Mouse (Mus musculus) midbrain, embryonic 14.5 days (tissue): ENCODE results near the gene Ccdc34. TPM values are rescaled to one million over a fixed set of nuclear protein-coding genes. Genes with fewer than 3 reads are reported as not detected.

Experiments used
- ATAC-seq: fragments of 200-750 bp; cut with Nextera tagmentation; 2 replicates; pipeline ENCODE4 v1.8.0; 2017; ENCODE audit warnings: moderate number of reproducible peaks, moderate library complexity; ENCODE audit not compliant: low FRiP score, low TSS enrichment
- DNase-seq: peaks from one replicate; pipeline ENCODE4 v3.0.0-alpha.2; 2015
- H3K27ac ChIP-seq: fragments of 300-500 bp; sonication (generic); replicated peaks from 2 replicates; pipeline ENCODE4 v1.5.1; 2014; ENCODE audit warnings: mild to moderate bottlenecking, low read depth, low read length, moderate library complexity
- H3K27me3 ChIP-seq: fragments of 300-500 bp; sonication (generic); 2 replicates; pipeline ENCODE4 v1.6.1; 2014; ENCODE audit warnings: low read length, control low read depth, mixed read lengths; ENCODE audit not compliant: control insufficient read depth, insufficient read depth
- H3K36me3 ChIP-seq: fragments of 300-500 bp; sonication (generic); 2 replicates; pipeline ENCODE4 v1.6.1; 2014; ENCODE audit warnings: low read length, control low read depth; ENCODE audit not compliant: control insufficient read depth, insufficient read depth
- H3K4me1 ChIP-seq: fragments of 300-500 bp; sonication (generic); 2 replicates; pipeline ENCODE4 v1.6.1; 2014; ENCODE audit warnings: mild to moderate bottlenecking, antibody characterized with exemption, low read length, control low read depth; ENCODE audit not compliant: control insufficient read depth, insufficient read depth
- H3K4me2 ChIP-seq: fragments of 300-500 bp; sonication (generic); 2 replicates; pipeline ENCODE4 v1.6.1; 2014; ENCODE audit warnings: mild to moderate bottlenecking, low read length, moderate library complexity
- H3K4me3 ChIP-seq: fragments of 300-500 bp; sonication (generic); replicated peaks from 2 replicates; pipeline ENCODE4 v1.5.1; 2014; ENCODE audit warnings: low read depth, low read length
- H3K9ac ChIP-seq: fragments of 300-500 bp; sonication (generic); replicated peaks from 2 replicates; pipeline ENCODE4 v1.6.1; 2014; ENCODE audit warnings: mild to moderate bottlenecking, low read length, moderate library complexity
- H3K9me3 ChIP-seq: fragments of 300-500 bp; sonication (generic); 2 replicates; pipeline ENCODE4 v1.6.1; 2016; ENCODE audit warnings: low read length, control low read depth, mixed read lengths; ENCODE audit not compliant: control insufficient read depth
- WGBS: fragments of 180-500 bp; shearing (Covaris S2); extraction: QIAGEN DNeasy Blood & Tissue Kit; methylation state at CpG from one replicate; pipeline ENCODE4 v1.1.7; 2014; 5-methylcytosine and 5-hydroxymethylcytosine counted together
- polyA plus RNA-seq: library from polyadenylated mRNA; unstranded; fragments of >200 nt; fragmentation: Nextera tagmentation; extraction: Ambion mirVana; gene quantifications from 2 replicates; pipeline ENCODE4 v1.2.1, GENCODE M21; 2014

Ccdc34 gene
- polyA plus RNA-seq, 1 experiment from 2014 or later: 30.1 TPM

- WGBS: 90% methylated on average over 4 of the region's 4 CpGs
- no peak overlapping the region for H3K27ac ChIP-seq
- no peaks in the 10 kb centered on the region for H3K27me3 ChIP-seq
- DNase-seq (no peak), ATAC-seq (no peak)
- H3K9ac ChIP-seq: no peak overlapping the region
- no peak overlapping the region for H3K4me2 ChIP-seq
- no peaks in the 10 kb centered on the region for H3K4me1 ChIP-seq
- H3K9me3 ChIP-seq: no peaks in the 10 kb centered on the region
- no peaks in the 10 kb centered on the region for H3K36me3 ChIP-seq
- H3K4me3 ChIP-seq: no peak overlapping the region
Observed at GRCm38 (mm10) chr2:110214278-110214677, 196.7 kb downstream of the Ccdc34 start.

DNA sequence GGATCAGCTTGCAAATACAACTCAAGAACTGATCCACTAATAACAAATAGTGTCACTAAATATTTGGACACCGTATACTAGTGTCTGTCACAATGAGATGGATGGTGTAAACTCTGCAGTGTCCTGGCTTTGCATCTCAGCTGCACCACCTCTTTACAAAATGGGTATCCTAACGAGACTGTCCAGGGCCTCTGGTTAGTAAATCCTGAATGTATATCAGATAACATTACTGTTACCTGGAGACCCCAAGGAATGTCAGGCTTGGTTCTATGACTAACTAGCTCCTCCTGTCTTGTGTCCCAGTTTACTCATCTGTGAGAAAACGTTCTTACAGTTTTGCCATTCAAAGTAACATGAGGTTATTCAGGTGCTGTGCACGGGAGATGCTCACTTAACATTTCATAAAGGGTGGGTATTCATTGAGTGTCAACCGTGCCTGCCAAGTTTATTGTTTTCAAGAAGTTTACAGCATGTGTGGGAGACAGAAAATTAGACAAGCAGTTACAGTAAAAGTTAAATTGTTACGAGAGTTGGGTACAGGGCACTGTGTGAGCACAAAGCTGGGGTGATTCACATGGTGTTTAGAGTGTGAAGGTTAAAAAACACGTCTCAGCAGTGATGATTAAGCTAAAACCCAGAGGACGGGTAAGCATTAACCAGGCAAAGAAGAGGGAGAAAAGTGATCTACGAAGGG lies 197.5 kb downstream of the Ccdc34 start:
- H3K36me3 ChIP-seq: no peaks in the 10 kb centered on the region
- H3K27ac ChIP-seq: no peak overlapping the region
- no peak overlapping the region for H3K9ac ChIP-seq
- H3K4me2 ChIP-seq: no peak overlapping the region
- DNase-seq (no peak), ATAC-seq (no peak)
- WGBS: 70% methylated on average over 9 of the region's 9 CpGs
- H3K27me3 ChIP-seq: no peaks in the 10 kb centered on the region
- H3K4me3 ChIP-seq: no peak overlapping the region
- H3K4me1 ChIP-seq: no peaks in the 10 kb centered on the region
- H3K9me3 ChIP-seq: no peaks in the 10 kb centered on the region

DNA sequence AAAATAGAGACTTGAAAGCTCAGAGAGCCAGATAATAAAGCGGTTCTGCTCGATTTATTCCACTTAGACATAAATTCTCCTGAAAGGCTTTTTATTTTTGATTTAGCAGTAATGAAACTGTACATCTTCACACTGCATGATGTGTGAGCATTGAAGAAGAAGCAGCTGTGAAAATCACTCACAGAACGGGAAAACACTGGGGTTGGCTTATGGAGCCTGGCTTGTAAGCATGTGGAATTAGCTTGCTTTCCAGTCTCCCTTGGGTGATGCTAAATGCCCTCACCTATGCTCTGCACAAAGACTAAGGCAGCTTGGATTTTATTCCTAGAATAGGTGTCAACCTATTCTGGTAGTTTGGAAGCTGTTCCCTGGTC lies 198.1 kb downstream of the Ccdc34 start:
- no peaks in the 10 kb centered on the region for H3K9me3 ChIP-seq
- no peaks in the 10 kb centered on the region for H3K4me1 ChIP-seq
- H3K9ac ChIP-seq: no peak overlapping the region
- no peaks in the 10 kb centered on the region for H3K27me3 ChIP-seq
- H3K36me3 ChIP-seq: no peaks in the 10 kb centered on the region
- WGBS: 88% methylated on average over 3 of the region's 3 CpGs
- DNase-seq: no peak
- no peak overlapping the region for H3K27ac ChIP-seq
- H3K4me3 ChIP-seq: no peak overlapping the region
- no peak overlapping the region for H3K4me2 ChIP-seq
- no peak for ATAC-seq

DNA sequence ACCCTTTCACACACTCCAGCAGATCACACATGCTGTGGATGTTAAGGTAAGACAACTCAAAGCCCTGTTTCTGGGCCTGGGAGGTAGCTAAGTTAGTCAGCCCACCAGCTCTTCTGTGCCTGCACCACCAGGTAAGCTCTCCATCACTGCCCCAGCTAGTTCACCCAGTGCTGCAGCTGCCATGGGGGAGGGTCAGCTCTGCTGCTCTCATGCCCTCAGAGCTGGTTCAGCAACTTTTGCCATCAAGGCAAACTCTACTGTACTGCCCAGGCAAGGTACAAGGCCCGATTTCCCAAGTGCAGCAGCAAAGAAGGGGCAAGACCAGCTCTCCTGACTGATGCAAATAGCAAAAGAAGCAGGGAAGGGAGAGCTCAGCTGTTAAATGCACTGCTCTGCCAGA lies 202.9 kb downstream of the Ccdc34 start:
- Histone ChIP-seq H3K27me3 (no peaks in the 10 kb centered on the region), H3K9me3 (no peaks in the 10 kb centered on the region), H3K4me3 (no peak overlapping the region), H3K4me1 (no peaks in the 10 kb centered on the region), H3K27ac (no peak overlapping the region), H3K4me2 (no peak overlapping the region), H3K36me3 (no peaks in the 10 kb centered on the region), H3K9ac (no peak overlapping the region)
- 78% methylated on average over 1 of the region's 1 CpGs for WGBS
- DNase-seq (no peak), ATAC-seq (no peak)

DNA sequence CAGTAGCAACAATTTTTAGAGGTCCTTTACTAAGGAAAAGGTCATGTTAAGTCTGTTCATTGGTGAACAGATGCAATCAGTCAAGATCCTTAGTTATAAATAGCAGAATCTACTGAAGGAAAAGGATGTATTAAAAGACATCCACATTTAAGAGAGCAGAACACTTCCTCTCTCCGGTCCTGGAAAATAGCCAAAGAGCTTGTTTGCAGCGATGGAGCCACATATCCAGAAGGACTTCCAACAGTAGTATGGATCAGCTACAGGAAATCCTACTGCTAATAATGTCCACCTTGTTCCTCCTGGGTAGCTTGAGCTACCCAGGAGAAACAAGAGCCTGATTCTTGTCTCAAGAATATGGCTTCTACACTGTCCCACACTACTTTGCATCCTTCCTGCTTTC lies 205.2 kb downstream of the Ccdc34 start:
- DNase-seq: no peak
- no peak for ATAC-seq
- H3K4me3 ChIP-seq: no peak overlapping the region
- H3K9me3 ChIP-seq: no peaks in the 10 kb centered on the region
- no peak overlapping the region for H3K9ac ChIP-seq
- no peak overlapping the region for H3K4me2 ChIP-seq
- no peaks in the 10 kb centered on the region for H3K4me1 ChIP-seq
- 81% methylated on average over 2 of the region's 2 CpGs for WGBS
- no peaks in the 10 kb centered on the region for H3K27me3 ChIP-seq
- H3K36me3 ChIP-seq: no peaks in the 10 kb centered on the region
- H3K27ac ChIP-seq: no peak overlapping the region

Other genes with a start within 250 kb of the Ccdc34 start
- 220 and 249 TPM in 2 replicates for gene Lin7c, start 127.0 kb upstream of the Ccdc34 start, polyA plus RNA-seq
- gene Lgr4, start 100.2 kb upstream of the Ccdc34 start, polyA plus RNA-seq: 11.6 and 12.0 TPM in 2 replicates